In the genomic region with DNA sequence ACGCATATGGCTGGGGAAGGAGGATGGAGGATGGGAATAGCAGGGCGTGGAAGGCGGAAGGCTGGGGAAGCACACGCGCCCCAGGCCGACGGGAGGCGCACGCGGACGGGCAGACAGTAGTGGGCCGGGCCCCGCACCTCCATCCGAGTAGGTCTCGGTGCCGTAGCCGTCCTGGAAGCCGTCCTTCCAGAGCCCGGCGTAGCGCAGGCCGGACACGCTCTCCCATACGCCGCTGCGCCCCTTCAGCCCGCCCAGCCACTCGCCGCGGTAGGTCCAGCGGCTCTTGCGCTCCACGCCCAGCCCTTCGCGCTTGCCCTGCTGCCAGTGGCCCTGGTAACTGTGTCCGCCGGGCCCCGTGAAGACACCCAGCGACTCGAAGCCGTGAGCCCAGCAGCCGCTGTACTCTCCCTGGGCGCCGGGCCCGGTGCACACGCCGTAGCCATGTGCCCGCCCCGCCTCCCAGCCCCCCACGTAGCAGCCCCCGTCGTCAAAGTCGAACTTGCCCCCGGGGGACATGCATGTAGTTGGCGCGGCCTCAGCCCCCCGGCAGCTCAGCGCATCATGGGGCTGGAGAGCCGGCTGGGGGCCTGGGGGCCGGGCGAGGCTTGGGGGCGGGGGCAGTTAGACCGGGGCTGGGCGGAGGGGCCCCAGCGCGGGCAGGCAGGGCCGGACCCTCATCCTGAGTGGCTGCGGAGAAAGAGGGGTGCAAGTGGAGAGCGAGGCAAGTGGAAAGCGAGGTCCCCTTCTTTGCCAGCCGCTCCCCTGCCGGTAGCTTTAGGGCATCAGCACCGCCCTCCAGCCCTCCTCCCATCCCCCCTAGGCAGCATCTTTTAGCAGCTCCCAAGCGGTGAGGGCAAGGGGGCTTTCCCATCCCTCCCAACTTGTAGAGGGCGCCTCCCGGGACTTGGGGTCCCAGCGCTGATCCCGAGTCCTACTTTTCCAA, we compare ENCODE assay signal across 8 mouse cellular contexts. TPM values are rescaled to one million over a fixed set of nuclear protein-coding genes. Genes with fewer than 3 reads are reported as not detected.
DNase-seq lines count a peak whose midpoint lies in the region; ATAC-seq lines count a peak whose summit lies in the region.

No protein-coding gene starts in this region.

- peak overlapping the region; percentile 63 for H3K4me3 ChIP-seq in embryonic facial prominence, embryonic 15.5 days (replicated peaks)

- peak overlapping the region; percentile 49 for H3K9ac ChIP-seq in embryonic facial prominence, embryonic 15.5 days

- H3K4me1 ChIP-seq in embryonic facial prominence, embryonic 15.5 days = peaks cover 35% of the 10 kb centered on the region

- peaks cover 26% of the 10 kb centered on the region for H3K27me3 ChIP-seq in embryonic facial prominence, embryonic 15.5 days

- no peaks in the 10 kb centered on the region for H3K9me3 ChIP-seq in embryonic facial prominence, embryonic 15.5 days (replicated peaks)

- 0 out of 2 replicates have a peak overlapping the region, but pooled peaks have one; percentile 34 for H3K27ac ChIP-seq in embryonic facial prominence, embryonic 15.5 days (replicated peaks)

- WGBS in embryonic facial prominence, embryonic 15.5 days = under 1% methylated on average over 68 of the region's 78 CpGs

- no peaks in the 10 kb centered on the region for H3K36me3 ChIP-seq in embryonic facial prominence, embryonic 15.5 days

- peak; percentile 62 for ATAC-seq in embryonic facial prominence, embryonic 15.5 days (ENCODE audit: insufficient number of reproducible peaks, low FRiP score, low TSS enrichment, low read depth)
- ATAC-seq in hematopoietic stem cell, adult 5-6 weeks (replicated peaks in 1 of 2; ENCODE audit: insufficient read depth in 1 of 2, low FRiP score in 2 of 2, low TSS enrichment in 1 of 2, low read depth in 1 of 2, poor library complexity in 2 of 2, severe bottlenecking in 2 of 2) = peak; percentile 20 to 43; a peak in 2 of 4 replicates

- peak overlapping the region; percentile 99 for H3K4me2 ChIP-seq in embryonic facial prominence, embryonic 15.5 days (replicated peaks)

- peak; percentile 92 for DNase-seq in heart, adult 11 months
- no peak for DNase-seq in heart, adult 9 months (ENCODE audit: low spot score in 2 of 2)
- peak; percentile 72 to 78 for DNase-seq in adrenal gland, postnatal 36 days
- peak; percentile 65 to 67 for DNase-seq in layer of hippocampus, postnatal 36 days
- peak; percentile 65 to 75 for DNase-seq in lung, postnatal 4 days
- peak; percentile 68 for DNase-seq in right cerebral cortex, postnatal 4 days

RNA-seq across cellular contexts. Expression of a gene that starts 1.7 kb away (rescaled TPM):
- total RNA-seq in adrenal gland, postnatal 36 days (2021) = 1 to 10 TPM; 2.2 to 2.3 TPM
- 3.0 and 3.6 TPM in 2 replicates for polyA plus RNA-seq in embryonic facial prominence, embryonic 15.5 days (2015; fragmentation: Nextera tagmentation; extraction: Ambion mirVana)
- total RNA-seq in hematopoietic stem cell, adult 5-6 weeks (2017) = not detected in 2 replicates
- 100 to 1,000 TPM; 447 to 471 TPM for total RNA-seq in layer of hippocampus, postnatal 36 days (2021)

RNA-seq across cellular contexts. Expression of a gene that starts 8.6 kb away (rescaled TPM):
- total RNA-seq in adrenal gland, postnatal 36 days (2021) = 10 to 100 TPM; 23.5 to 27.2 TPM
- 25.5 and 29.1 TPM in 2 replicates for polyA plus RNA-seq in embryonic facial prominence, embryonic 15.5 days (2015; fragmentation: Nextera tagmentation; extraction: Ambion mirVana)
- 17.2 and 23.9 TPM in 2 replicates for total RNA-seq in hematopoietic stem cell, adult 5-6 weeks (2017)
- 10 to 100 TPM; 17.4 to 19.2 TPM for total RNA-seq in layer of hippocampus, postnatal 36 days (2021)

RNA-seq across cellular contexts. Expression of a gene that starts 20.4 kb away (rescaled TPM):
- total RNA-seq in adrenal gland, postnatal 36 days (2021) = 10 to 100 TPM; 12.9 to 18.6 TPM
- 21.5 and 22.4 TPM in 2 replicates for polyA plus RNA-seq in embryonic facial prominence, embryonic 15.5 days (2015; fragmentation: Nextera tagmentation; extraction: Ambion mirVana)
- total RNA-seq in hematopoietic stem cell, adult 5-6 weeks (2017) = 9.0 and 17.9 TPM in 2 replicates
- 10 to 100 TPM; 18.2 to 19.6 TPM for total RNA-seq in layer of hippocampus, postnatal 36 days (2021)

RNA-seq across cellular contexts. Expression of a gene that starts 22.9 kb away (rescaled TPM):
- total RNA-seq in adrenal gland, postnatal 36 days (2021) = 1 to 10 TPM; 4.9 to 8.8 TPM
- polyA plus RNA-seq in embryonic facial prominence, embryonic 15.5 days (2015; fragmentation: Nextera tagmentation; extraction: Ambion mirVana) = 4.2 and 5.0 TPM in 2 replicates
- total RNA-seq in hematopoietic stem cell, adult 5-6 weeks (2017) = 3.1 and 3.8 TPM in 2 replicates
- 10 to 100 TPM; 52.0 to 64.3 TPM for total RNA-seq in layer of hippocampus, postnatal 36 days (2021)

Comparison
In these comparisons a context has a peak if more than half of its experiments do, and no peak if none do; other contexts are left out.
1. DNase-seq: peak in heart, adult 11 months (single experiment), adrenal gland, postnatal 36 days (2 of 2), layer of hippocampus, postnatal 36 days (2 of 2), lung, postnatal 4 days (2 of 2) and right cerebral cortex, postnatal 4 days (single experiment); none in heart, adult 9 months (0 of 2).
2. RNA of a gene that starts 1.7 kb away (total RNA-seq): 447 to 471 TPM in layer of hippocampus, postnatal 36 days; 2.2 to 2.3 TPM in adrenal gland, postnatal 36 days and not detected in hematopoietic stem cell, adult 5-6 weeks; every median in the first group is over 100 times any median in the second.